Comparison of ENCODE assay signal across 11 mouse cellular contexts in genomic region chr11:60247753-60248550, GRCm38 (mm10). TPM values are rescaled to one million over a fixed set of nuclear protein-coding genes. Genes with fewer than 3 reads are reported as not detected.
A peak's percentile ranks its signal among the peaks of the same experiment; 100 is the strongest.
DNase-seq lines count a peak whose midpoint lies in the region; ATAC-seq and TF ChIP-seq lines count a peak whose summit lies in the region.
"Had no signal": no experiment of that assay in that cellular context is flagged by ENCODE, and none has a peak within 500 bp of the region (broad histone marks: within the 10 kb centered on the region; RNA-seq: fewer than 3 reads in every experiment).

No protein-coding gene starts in this region.

- no peak overlapping the region for H3K9ac ChIP-seq in hindbrain, embryonic 12.5 days
- no peak overlapping the region for H3K9ac ChIP-seq in hindbrain, postnatal 0 days (replicated peaks; ENCODE audit: low read length)
- no peak overlapping the region for H3K9ac ChIP-seq in forebrain, embryonic 13.5 days

- ATAC-seq in hindbrain, embryonic 12.5 days (ENCODE audit: low FRiP score), result no peak
- ATAC-seq in hindbrain, postnatal 0 days, result no peak
- no peak for ATAC-seq in forebrain, embryonic 13.5 days

- no peak overlapping the region for H3K4me3 ChIP-seq in hindbrain, embryonic 12.5 days
- no peak overlapping the region for H3K4me3 ChIP-seq in hindbrain, postnatal 0 days (ENCODE audit: low read length)
- no peak overlapping the region for H3K4me3 ChIP-seq in forebrain, embryonic 13.5 days

- H3K27me3 ChIP-seq in hindbrain, embryonic 12.5 days, result no peaks in the 10 kb centered on the region
- H3K27me3 ChIP-seq in hindbrain, postnatal 0 days (ENCODE audit: insufficient read depth, low read length), result no peaks in the 10 kb centered on the region
- no peaks in the 10 kb centered on the region for H3K27me3 ChIP-seq in forebrain, embryonic 13.5 days
- H3K27me3 ChIP-seq: CH12.LX had no signal

- H3K4me1 ChIP-seq in hindbrain, embryonic 12.5 days, result peaks cover 15% of the 10 kb centered on the region
- H3K4me1 ChIP-seq in hindbrain, postnatal 0 days (ENCODE audit: insufficient read depth, low read length), result no peaks in the 10 kb centered on the region
- H3K4me1 ChIP-seq in forebrain, embryonic 13.5 days, result peaks cover 15% of the 10 kb centered on the region

- WGBS in hindbrain, embryonic 12.5 days, result 53% methylated on average over 5 of the region's 5 CpGs
- 49% methylated on average over 5 of the region's 5 CpGs for WGBS in hindbrain, postnatal 0 days
- 60% methylated on average over 5 of the region's 5 CpGs for WGBS in forebrain, embryonic 13.5 days

- no peak for DNase-seq in hindbrain, postnatal 0 days (ENCODE audit: low spot score)
- peak; percentile 31 for DNase-seq in thymus, postnatal 14 days
- DNase-seq in thymus, postnatal 25 days, result no peak
- peak; percentile 57 for DNase-seq in telencephalon, adult 2 months (ENCODE audit: low read depth, low spot score)
- no peak for DNase-seq in spleen, postnatal 36 days (ENCODE audit: low spot score in 2 of 2)
- DNase-seq in gastrocnemius, postnatal 14 days, result no peak
- DNase-seq: gastrocnemius, postnatal 25 days had no signal

- H3K4me2 ChIP-seq in hindbrain, embryonic 12.5 days (replicated peaks), result no peak overlapping the region
- H3K4me2 ChIP-seq in hindbrain, postnatal 0 days (ENCODE audit: low read depth, low read length), result no peak overlapping the region
- H3K4me2 ChIP-seq in forebrain, embryonic 13.5 days, result no peak overlapping the region; the same call in 1 of the 2 replicates

- no peak for TF ChIP-seq CTCF in hindbrain, postnatal 0 days (IDR thresholded peaks at IDR 0.05; ENCODE audit: low read depth)

- peak overlapping the region; percentile 40; the same call in 1 of the 2 replicates for H3K27ac ChIP-seq in hindbrain, embryonic 12.5 days
- no peak overlapping the region; the same call in 1 of the 2 replicates for H3K27ac ChIP-seq in hindbrain, postnatal 0 days
- H3K27ac ChIP-seq in forebrain, embryonic 13.5 days, result peak overlapping the region; percentile 77
- H3K27ac ChIP-seq: macrophage had no signal

- H3K36me3 ChIP-seq in hindbrain, embryonic 12.5 days, result peaks cover 17% of the 10 kb centered on the region
- H3K36me3 ChIP-seq in hindbrain, postnatal 0 days (ENCODE audit: insufficient read depth, low read length), result peaks cover 4% of the 10 kb centered on the region; the same call in 1 of the 2 replicates
- peaks cover 9% of the 10 kb centered on the region; the same call in 1 of the 2 replicates for H3K36me3 ChIP-seq in forebrain, embryonic 13.5 days (ENCODE audit: poor library complexity, severe bottlenecking)

- intact Hi-C loops in gastrocnemius, postnatal 14 days (cut with DNase I; ENCODE audit: low total_unique reads), result no loop called here

- H3K9me3 ChIP-seq in hindbrain, embryonic 12.5 days (replicated peaks), result no peaks in the 10 kb centered on the region
- no peaks in the 10 kb centered on the region for H3K9me3 ChIP-seq in hindbrain, postnatal 0 days (ENCODE audit: low read length)
- no peaks in the 10 kb centered on the region for H3K9me3 ChIP-seq in forebrain, embryonic 13.5 days (replicated peaks)

RNA-seq across cellular contexts. Expression of gene Srebf1, which starts 25.6 kb away (rescaled TPM):
- 49.2 and 51.9 TPM in 2 replicates for polyA plus RNA-seq in hindbrain, embryonic 12.5 days (2016; fragmentation: Nextera tagmentation; extraction: Ambion mirVana)
- 163 and 169 TPM in 2 replicates for total RNA-seq in hindbrain, postnatal 0 days (2014; rRNA removed)
- 50.6 and 59.5 TPM in 2 replicates for polyA plus RNA-seq in hindbrain, postnatal 0 days (2015; fragmentation: Nextera tagmentation; extraction: Ambion mirVana)
- 52.1 and 56.7 TPM in 2 replicates for polyA plus RNA-seq in forebrain, embryonic 13.5 days (2015; fragmentation: Nextera tagmentation; extraction: Ambion mirVana)
- total RNA-seq in gastrocnemius, postnatal 14 days (2021), result 10 to 100 TPM; 20.9 to 24.5 TPM

Comparison
In these comparisons a context has a peak if more than half of its experiments do, and no peak if none do; other contexts are left out.
1. DNase-seq: peak in thymus, postnatal 14 days (single experiment) and telencephalon, adult 2 months (single experiment); none in hindbrain, postnatal 0 days (single experiment), thymus, postnatal 25 days (single experiment), spleen, postnatal 36 days (0 of 2) and gastrocnemius, postnatal 14 days (single experiment).